Comparison of ENCODE assay signal across 8 mouse cellular contexts in genomic region chr11:85234363-85234989, GRCm38 (mm10). TPM values are rescaled to one million over a fixed set of nuclear protein-coding genes. Genes with fewer than 3 reads are reported as not detected.
DNase-seq lines count a peak whose midpoint lies in the region; ATAC-seq and TF ChIP-seq lines count a peak whose summit lies in the region.

No protein-coding gene starts in this region.

- peak overlapping the region; percentile 79 for H3K4me2 ChIP-seq in embryonic facial prominence, embryonic 12.5 days (replicated peaks)
- H3K4me2 ChIP-seq in limb, embryonic 12.5 days: peak overlapping the region; percentile 74
- H3K4me2 ChIP-seq in midbrain, embryonic 14.5 days (ENCODE audit: low read length): peak overlapping the region; percentile 91

- no peak for TF ChIP-seq CTCF in kidney, adult 2 months (conservative IDR thresholded peaks at IDR 0.05; ENCODE audit: insufficient read depth, insufficient read length, low read depth, low read length)
- no peak for TF ChIP-seq CTCF in spleen, adult 2 months (IDR thresholded peaks at IDR 0.05; ENCODE audit: extremely low read depth, insufficient read depth, insufficient read length, insufficient replicate concordance)

- no peaks in the 10 kb centered on the region for H3K9me3 ChIP-seq in embryonic facial prominence, embryonic 12.5 days
- H3K9me3 ChIP-seq in limb, embryonic 12.5 days: no peaks in the 10 kb centered on the region
- H3K9me3 ChIP-seq in midbrain, embryonic 14.5 days (ENCODE audit: control insufficient read depth, low read length): no peaks in the 10 kb centered on the region

- H3K36me3 ChIP-seq in embryonic facial prominence, embryonic 12.5 days: peaks cover 15% of the 10 kb centered on the region; the same call in 1 of the 2 replicates
- H3K36me3 ChIP-seq in kidney, adult 2 months (ENCODE audit: control insufficient read depth, insufficient read depth, low read length): no peaks in the 10 kb centered on the region
- peaks cover 32% of the 10 kb centered on the region for H3K36me3 ChIP-seq in limb, embryonic 12.5 days
- H3K36me3 ChIP-seq in midbrain, embryonic 14.5 days (ENCODE audit: control insufficient read depth, insufficient read depth, low read length): no peaks in the 10 kb centered on the region
- no peaks in the 10 kb centered on the region for H3K36me3 ChIP-seq in spleen, adult 2 months (ENCODE audit: control insufficient read depth, insufficient read depth, low read length)

- peak overlapping the region; percentile 82 for H3K4me3 ChIP-seq in embryonic facial prominence, embryonic 12.5 days
- peak overlapping the region; percentile 79 for H3K4me3 ChIP-seq in kidney, adult 2 months (ENCODE audit: insufficient read depth, low read depth, low read length)
- peak overlapping the region; percentile 95 for H3K4me3 ChIP-seq in limb, embryonic 12.5 days (replicated peaks)
- peak overlapping the region; percentile 98 for H3K4me3 ChIP-seq in midbrain, embryonic 14.5 days (replicated peaks; ENCODE audit: low read depth, low read length)
- peak overlapping the region; percentile 88 for H3K4me3 ChIP-seq in spleen, adult 2 months (ENCODE audit: extremely low read depth, insufficient read depth, insufficient read length)

- WGBS in embryonic facial prominence, embryonic 12.5 days: under 1% methylated on average over 69 of the region's 70 CpGs
- under 1% methylated on average over 61 of the region's 70 CpGs for WGBS in kidney, adult 2 months
- under 1% methylated on average over 69 of the region's 70 CpGs for WGBS in limb, embryonic 12.5 days
- WGBS in midbrain, embryonic 14.5 days: under 1% methylated on average over 70 of the region's 70 CpGs
- WGBS in spleen, adult 2 months: under 1% methylated on average over 70 of the region's 70 CpGs

- peak overlapping the region; percentile 87 for H3K9ac ChIP-seq in embryonic facial prominence, embryonic 12.5 days
- H3K9ac ChIP-seq in limb, embryonic 12.5 days (replicated peaks): peak overlapping the region; percentile 96
- H3K9ac ChIP-seq in midbrain, embryonic 14.5 days (replicated peaks; ENCODE audit: low read length): peak overlapping the region; percentile 90

- no peaks in the 10 kb centered on the region for H3K27me3 ChIP-seq in embryonic facial prominence, embryonic 12.5 days
- no peaks in the 10 kb centered on the region for H3K27me3 ChIP-seq in kidney, adult 2 months (replicated peaks; ENCODE audit: control insufficient read depth, insufficient read depth, low read length)
- no peaks in the 10 kb centered on the region for H3K27me3 ChIP-seq in limb, embryonic 12.5 days
- H3K27me3 ChIP-seq in midbrain, embryonic 14.5 days (ENCODE audit: control insufficient read depth, insufficient read depth, low read length): no peaks in the 10 kb centered on the region
- no peaks in the 10 kb centered on the region for H3K27me3 ChIP-seq in spleen, adult 2 months (ENCODE audit: control insufficient read depth, insufficient read depth, low read length)

- peaks cover 8% of the 10 kb centered on the region for H3K4me1 ChIP-seq in embryonic facial prominence, embryonic 12.5 days
- H3K4me1 ChIP-seq in kidney, adult 2 months (ENCODE audit: control insufficient read depth, insufficient read depth, low read length): 0 out of 2 replicates have a peak, but pooled peaks cover 6% of the 10 kb centered on the region
- peaks cover 13% of the 10 kb centered on the region; the same call in 1 of the 2 replicates for H3K4me1 ChIP-seq in limb, embryonic 12.5 days (replicated peaks)
- peaks cover 14% of the 10 kb centered on the region; the same call in 1 of the 2 replicates for H3K4me1 ChIP-seq in midbrain, embryonic 14.5 days (ENCODE audit: control insufficient read depth, insufficient read depth, low read length)
- H3K4me1 ChIP-seq in spleen, adult 2 months (ENCODE audit: control insufficient read depth, insufficient read depth, insufficient read length): peaks cover 5% of the 10 kb centered on the region; the same call in 1 of the 2 replicates

- peak; percentile 36 for TF ChIP-seq POLR2A in kidney, adult 2 months (IDR thresholded peaks at IDR 0.05; ENCODE audit: low read depth, low read length)
- no peak for TF ChIP-seq POLR2A in spleen, adult 2 months (IDR thresholded peaks at IDR 0.05; ENCODE audit: low read depth, low read length)

- DNase-seq in embryo, embryonic 10 days (ENCODE audit: low spot score): peak; percentile 90
- no peak for DNase-seq in embryo, embryonic 9.5 days (ENCODE audit: extremely low spot score)
- peak; percentile 87 to 90 for DNase-seq in heart, adult 18-20 months
- DNase-seq in kidney, adult 2 months: peak; percentile 91
- DNase-seq in midbrain, embryonic 14.5 days: peak; percentile 91
- DNase-seq in spleen, adult 2 months (ENCODE audit: low read depth in 1 of 2, low spot score in 2 of 2): peak; percentile 66 to 82

- H3K27ac ChIP-seq in embryonic facial prominence, embryonic 12.5 days: peak overlapping the region; percentile 99
- H3K27ac ChIP-seq in kidney, adult 2 months (ENCODE audit: insufficient read depth, low read depth, low read length): peak overlapping the region; percentile 91
- peak overlapping the region; percentile 99 for H3K27ac ChIP-seq in limb, embryonic 12.5 days
- H3K27ac ChIP-seq in midbrain, embryonic 14.5 days (replicated peaks; ENCODE audit: low read depth, low read length): peak overlapping the region; percentile 98
- H3K27ac ChIP-seq in spleen, adult 2 months (ENCODE audit: insufficient read depth, low read length): peak overlapping the region; percentile 98

- ATAC-seq in embryonic facial prominence, embryonic 12.5 days (ENCODE audit: insufficient number of reproducible peaks, insufficient read depth, low FRiP score, low TSS enrichment): peak; percentile 86
- ATAC-seq in limb, embryonic 12.5 days (ENCODE audit: insufficient number of reproducible peaks, insufficient read depth, low FRiP score, low TSS enrichment, low read depth): peak; percentile 91
- peak; percentile 93 for ATAC-seq in midbrain, embryonic 14.5 days (ENCODE audit: low FRiP score, low TSS enrichment)

RNA-seq across cellular contexts. Expression of gene Appbp2, which starts 0.5 kb away (rescaled TPM):
- polyA plus RNA-seq in embryonic facial prominence, embryonic 12.5 days (2016; fragmentation: Nextera tagmentation; extraction: Ambion mirVana): 45.4 and 48.6 TPM in 2 replicates
- total RNA-seq in heart, adult 18-20 months (2021): 10 to 100 TPM; 14.5 to 14.6 TPM
- 10.5 and 11.5 TPM in 2 replicates for polyA plus RNA-seq in kidney, adult 2 months (2012; rRNA removed)
- 44.6 and 45.7 TPM in 2 replicates for polyA plus RNA-seq in limb, embryonic 12.5 days (2016; fragmentation: Nextera tagmentation; extraction: Ambion mirVana)
- polyA plus RNA-seq in midbrain, embryonic 14.5 days (2014; fragmentation: Nextera tagmentation; extraction: Ambion mirVana): 45.3 and 58.8 TPM in 2 replicates
- 5.7 and 7.4 TPM in 2 replicates for polyA plus RNA-seq in spleen, adult 2 months (2012; rRNA removed)
